Mouse (Mus musculus) ovary, postnatal 36 days (tissue): ENCODE measurements around the gene Nrm.

Experiments
- DNase-seq: peaks from one replicate; pipeline ENCODE4 v3.0.0; 2022; ENCODE audit warnings: low spot score, mixed read lengths

The Nrm gene

DNA sequence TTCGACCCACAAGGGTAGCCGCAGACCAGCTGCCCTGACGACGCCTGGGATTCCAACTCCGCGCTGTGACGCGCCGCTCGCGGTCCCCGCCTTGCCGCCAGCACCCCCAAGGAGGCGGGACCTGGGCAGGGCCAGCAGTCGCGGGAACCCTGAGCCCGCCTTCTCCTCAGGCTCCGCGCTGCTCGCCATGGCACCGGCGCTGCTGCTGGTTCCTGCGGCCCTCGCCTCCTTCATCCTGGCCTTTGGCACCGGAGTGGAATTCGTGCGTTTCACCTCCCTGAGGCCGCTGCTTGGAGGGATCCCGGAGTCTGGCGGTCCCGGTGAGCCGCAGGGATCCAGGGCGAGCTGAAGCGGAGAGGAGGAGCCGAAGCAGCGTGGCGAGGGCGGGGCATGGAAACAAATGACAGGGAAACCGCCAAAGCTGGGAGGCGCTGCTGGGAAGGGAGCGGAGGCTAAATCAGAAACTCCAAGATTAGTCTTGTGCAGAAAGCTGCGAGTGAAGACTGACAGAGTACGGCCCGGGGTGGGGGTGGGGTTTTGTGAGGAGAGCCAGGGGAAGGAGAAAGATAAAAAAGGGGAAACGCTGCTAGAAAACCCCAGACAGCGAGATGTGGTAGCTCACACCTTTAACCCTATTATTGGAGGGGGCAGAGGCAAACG lies at the start of gene Nrm:
Gene Nrm, plus strand, starts transcription at position 121 of the 660 bp plus-strand sequence.
- DNase-seq = peak; percentile 90

GRCm38 (mm10) chr17:35812307-35812706 lies 48.8 kb upstream of the Nrm start:
- DNase-seq = no peak

DNA sequence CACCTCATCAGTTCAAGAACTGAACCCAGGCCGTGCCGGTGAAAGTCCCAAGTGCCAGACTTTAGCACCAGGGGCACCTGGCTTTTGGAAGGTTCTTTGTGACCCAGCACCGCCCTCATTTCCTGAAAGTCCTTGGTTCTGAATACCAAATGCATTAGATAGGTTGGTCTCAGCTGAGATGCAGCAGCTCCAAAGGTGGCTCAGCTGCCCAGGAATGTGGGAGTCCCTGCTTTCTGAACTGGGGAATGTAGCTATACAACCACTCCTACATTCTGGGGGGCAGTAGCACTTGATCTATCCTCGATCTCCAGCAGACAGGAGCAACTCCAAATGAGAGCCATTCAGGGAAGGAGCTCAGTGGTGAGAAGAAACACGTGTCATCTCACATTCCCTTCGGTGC lies 48.4 kb upstream of the Nrm start:
- no peak for DNase-seq

DNA sequence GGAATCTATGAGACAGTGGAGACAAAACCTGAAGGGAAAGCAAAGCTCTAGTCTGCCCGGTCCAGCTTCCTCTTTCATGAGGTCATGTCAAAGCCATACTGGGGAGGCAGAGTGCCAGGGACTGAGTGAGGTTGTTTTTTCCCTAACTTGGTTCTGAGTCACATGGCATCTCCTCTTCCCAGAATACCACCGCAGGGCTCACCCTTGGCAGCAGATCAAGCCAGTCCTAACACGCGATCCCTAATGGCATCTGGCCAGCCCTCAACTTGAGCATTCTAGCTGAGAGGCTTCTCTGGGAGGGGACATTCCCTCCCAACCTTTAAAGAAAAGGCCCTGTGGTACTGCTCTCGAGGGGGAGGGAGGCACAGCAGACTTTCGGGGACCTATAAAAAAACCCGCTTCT lies 47.9 kb upstream of the Nrm start:
- DNase-seq = peak; percentile 85

GRCm38 (mm10) chr17:35813653-35814052 lies 47.5 kb upstream of the Nrm start:
- DNase-seq = no peak

- no peak for DNase-seq
Measured at GRCm38 (mm10) chr17:35814678-35815077, 46.4 kb upstream of the Nrm start.

DNA sequence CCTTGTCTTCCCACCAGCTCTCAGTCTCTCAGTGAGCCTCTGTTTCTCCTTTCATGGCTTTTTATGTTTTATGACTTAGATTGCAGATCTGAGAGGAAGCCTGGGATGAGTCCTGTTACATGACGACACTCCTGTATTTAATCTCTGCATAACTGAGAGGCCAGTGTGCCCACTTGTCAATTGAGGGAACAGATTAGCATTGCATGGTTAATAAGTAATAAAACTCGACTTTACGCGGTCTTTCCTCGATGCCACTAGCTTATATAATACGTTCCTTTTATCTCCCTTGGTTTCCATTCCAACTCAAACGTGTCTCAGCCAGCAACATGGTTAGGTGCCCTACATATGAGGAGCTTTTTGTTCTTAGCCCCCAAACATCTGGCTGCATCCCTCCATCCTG lies 45.3 kb upstream of the Nrm start:
- no peak for DNase-seq

GRCm38 (mm10) chr17:35816686-35817085 lies 44.4 kb upstream of the Nrm start:
- DNase-seq = no peak

GRCm38 (mm10) chr17:35817226-35817625 lies 43.9 kb upstream of the Nrm start:
- no peak for DNase-seq

DNA sequence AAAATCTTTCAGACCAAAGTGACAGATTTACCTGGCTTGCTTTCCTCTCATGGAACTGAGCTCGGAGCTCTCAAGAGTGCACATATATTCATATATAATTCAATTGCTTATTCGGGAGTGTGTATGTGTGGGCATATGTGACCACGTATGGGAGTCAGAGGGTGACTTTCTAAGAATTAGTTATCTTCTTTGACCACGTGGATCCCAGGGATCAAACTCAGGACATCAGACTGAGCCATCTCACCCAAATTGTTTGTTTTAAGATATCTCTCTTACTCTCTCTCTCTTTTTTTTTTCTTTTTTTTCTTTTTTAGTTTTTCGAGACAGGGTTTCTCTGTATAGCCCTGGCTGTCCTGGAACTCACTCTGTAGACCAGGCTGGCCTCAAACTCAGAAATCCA lies 41.0 kb upstream of the Nrm start:
- no peak for DNase-seq

DNA sequence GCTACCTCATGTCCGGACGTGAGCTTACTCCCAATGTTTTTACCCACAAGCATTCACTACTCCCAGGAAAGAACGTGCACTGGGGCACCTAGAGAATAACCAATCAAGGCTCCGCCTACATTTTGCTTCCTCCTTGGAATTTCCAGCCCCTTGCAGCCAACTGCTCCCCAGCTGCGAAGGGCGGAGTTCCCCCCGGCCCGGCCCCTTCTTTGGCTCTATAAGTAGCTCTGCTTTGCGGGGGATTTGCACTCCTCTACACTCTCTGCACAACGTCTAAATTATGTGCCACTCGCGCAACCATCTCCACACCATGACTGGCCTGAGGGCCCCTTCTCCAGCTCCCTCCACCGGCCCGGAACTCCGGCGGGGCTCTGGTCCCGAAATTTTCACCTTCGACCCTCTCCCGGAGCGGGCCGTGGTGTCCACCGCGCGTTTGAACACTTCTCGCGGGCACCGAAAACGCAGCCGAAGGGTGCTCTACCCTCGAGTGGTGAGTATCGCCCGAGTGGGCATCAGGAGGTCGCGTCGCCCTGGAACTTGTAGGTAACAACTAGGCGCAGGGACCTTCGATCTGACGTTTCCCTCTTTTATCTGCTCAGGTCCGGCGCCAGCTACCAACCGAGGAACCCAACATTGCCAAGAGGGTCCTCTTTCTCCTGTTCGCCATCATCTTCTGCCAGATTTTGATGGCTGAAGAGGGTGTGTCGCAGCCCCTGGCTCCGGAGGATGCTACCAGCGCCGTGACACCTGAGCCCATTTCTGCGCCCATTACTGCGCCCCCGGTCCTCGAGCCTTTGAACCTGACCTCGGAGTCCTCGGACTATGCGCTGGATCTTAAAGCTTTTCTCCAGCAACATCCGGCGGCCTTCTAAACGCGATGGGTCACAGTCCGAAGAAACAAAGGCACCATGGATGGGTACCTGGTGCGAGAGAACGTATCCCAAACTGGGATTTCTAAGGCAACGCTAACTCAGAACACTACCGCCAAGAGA lies 39.4 kb upstream of the Nrm start, which contains the start of gene Ier3:
Gene Ier3, plus strand, starts transcription at position 246 of the 992 bp plus-strand sequence.
- DNase-seq = peak; percentile 88

DNA sequence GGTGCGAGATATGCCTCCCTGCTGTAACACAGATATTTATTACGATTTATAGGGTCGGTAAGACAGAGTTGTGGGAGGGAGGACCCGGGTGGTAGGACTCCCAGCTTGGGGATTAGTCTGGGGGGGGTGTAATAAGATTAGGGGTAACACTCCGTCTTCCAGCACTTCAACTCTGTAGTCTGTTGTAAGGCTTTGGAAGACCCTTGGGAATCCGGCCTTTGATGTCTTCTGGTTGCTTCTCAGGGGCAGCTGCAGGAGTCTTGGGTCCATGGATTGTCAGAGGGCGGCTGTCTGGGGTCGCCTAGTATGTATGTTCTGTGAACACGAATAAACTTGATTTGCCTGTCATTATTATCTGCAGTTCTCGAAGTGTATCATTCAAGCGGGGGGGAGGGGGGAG lies 38.6 kb upstream of the Nrm start:
- DNase-seq = no peak

DNA sequence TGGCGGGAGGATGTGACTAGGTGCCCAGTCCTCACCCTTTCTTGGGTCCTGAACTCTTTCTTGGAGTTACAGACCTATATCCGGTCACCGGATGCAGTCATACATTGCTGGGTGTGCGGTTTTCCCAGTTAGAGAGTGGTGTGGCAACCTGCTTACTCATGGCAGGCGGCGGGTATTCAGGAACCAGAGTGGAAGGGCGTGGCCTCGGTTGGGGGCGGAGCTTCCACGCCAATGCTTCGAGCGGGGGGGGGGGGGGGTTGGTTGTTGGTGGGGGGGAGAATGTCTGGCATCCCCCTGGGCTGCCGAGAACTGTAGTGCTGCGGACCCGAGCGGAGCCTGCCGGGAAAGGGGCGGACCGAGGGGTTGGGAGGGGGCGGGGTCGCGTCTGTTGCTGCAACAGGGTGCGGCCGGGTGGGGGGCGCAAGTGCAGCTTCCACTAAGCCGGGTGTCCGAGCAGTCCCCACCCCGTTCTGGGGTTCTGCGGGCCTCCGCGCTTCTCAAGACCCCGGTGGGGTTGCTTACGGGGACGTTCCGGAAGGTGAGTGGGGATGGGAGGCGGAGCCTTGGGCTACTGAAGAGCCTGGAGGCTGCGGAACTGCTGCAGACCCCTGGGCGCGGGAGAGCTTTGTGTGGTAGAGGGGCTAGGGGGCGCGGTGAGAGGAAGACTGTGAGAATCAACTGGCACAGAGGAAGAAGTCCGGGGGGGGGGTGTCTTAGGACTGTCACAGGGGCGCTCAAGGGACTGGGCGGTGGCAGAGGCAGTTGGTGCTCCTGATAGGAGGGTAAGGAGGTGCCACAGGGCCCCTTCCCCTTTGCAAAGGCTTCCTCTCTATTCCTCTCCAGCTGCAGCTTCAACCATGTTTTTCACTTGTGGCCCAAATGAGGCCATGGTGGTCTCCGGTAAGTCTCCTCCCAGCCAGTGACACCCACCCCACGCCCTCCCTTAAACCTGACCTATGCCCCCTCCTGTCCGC lies 37.9 kb upstream of the Nrm start, which contains the start of gene Flot1:
Gene Flot1, plus strand, starts transcription at position 267 of the 974 bp plus-strand sequence.
- peak; percentile 85 for DNase-seq

DNA sequence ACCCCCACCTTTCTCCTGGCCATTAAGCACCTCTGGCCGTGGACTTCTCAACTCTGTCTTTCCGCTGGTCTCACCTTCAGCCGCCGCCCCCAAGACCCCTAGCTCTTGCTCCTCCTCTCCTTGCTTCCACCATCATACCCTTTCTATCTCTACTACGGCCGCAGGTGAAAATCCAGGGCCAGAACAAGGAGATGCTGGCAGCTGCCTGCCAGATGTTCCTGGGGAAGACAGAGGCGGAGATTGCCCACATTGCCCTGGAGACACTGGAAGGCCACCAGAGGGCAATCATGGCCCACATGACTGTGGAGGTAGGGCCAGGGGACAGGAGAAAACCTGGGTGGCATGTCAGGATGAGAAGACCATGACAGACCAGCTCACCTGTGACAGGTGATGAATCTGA lies 36.7 kb upstream of the Nrm start:
- DNase-seq = no peak

DNA sequence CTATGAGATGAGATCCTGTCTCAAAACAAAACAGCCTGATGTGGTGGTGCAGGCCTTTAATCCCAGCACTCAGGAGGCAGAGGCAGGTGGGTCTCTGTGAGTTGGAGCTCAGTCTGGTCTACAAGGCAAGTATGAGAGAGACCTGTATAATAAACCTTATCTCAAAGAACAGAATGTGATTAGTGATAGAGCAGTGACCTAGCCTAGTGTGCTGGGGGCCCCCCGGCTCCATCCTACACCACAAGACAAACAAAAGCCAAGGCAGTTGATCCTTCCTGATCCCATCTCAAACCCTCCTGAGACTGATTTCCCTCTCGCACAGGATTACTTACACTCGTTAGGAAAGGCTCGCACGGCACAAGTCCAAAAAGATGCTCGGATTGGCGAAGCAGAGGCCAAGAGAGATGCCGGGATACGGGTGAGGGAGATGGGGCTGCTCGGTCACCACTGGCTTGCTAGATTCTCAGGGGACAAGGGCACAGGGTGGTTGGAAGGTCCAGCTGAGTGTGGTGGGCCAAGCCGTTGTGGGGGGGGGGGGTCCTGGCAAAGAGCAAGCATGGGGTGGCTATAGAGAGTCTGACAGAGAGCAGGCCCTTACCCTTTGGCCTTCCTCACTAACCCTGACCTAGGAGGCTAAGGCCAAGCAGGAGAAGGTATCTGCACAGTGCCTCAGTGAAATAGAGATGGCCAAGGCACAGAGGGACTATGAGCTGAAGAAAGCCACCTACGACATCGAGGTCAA lies 35.8 kb upstream of the Nrm start:
- no peak for DNase-seq

GRCm38 (mm10) chr17:35829737-35830136 lies 31.4 kb upstream of the Nrm start:
- DNase-seq = peak; percentile 84

- DNase-seq = no peak
Measured at GRCm38 (mm10) chr17:35832400-35833238, 28.5 kb upstream of the Nrm start.

DNA sequence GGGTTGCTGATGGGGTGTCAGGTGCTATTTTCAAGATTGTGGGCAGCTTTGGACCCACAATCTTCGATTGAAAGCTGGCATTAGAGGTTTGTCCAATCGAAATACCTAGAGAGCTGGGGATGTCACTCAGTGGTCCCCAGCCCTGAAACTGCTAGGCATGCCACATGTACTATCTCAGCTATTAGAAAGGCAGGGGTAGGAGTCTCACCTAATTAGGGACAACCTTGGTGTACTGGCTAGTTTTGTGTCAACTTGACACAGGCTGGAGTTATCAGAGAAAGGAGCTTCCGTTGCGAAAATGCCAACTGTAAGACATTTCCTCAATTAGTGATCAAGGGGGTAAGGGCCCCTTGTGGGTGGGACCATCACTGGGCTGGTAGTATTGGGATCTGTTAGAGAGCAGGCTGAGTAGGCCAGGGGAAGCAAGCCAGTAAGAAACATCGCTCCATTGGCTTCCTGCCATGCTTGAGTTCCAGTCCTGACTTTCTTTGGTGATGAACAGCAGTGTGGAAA lies 27.8 kb upstream of the Nrm start:
- no peak for DNase-seq

DNA sequence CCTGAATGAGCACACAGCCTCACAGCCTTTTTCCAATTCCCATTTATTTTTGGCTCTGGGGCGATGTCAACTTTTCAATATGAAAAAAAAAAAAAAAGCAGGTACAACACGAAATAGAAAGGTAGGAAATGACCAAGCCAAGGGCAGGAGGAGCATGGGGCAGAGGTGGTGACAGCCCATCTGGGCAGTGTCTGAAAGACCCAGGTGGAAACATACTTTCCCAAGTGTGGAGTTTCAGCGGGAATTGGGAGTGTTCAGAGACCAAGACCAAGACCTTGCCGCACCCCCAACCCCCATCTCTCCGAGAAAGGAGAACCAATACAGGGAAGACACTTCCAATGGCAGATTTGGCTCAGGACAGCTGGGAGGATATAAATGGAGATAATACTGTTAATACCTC lies 27.2 kb upstream of the Nrm start:
- no peak for DNase-seq
